Mouse (Mus musculus) liver, postnatal 0 days (tissue): ENCODE data around the gene Ift43.

Source experiments
- CTCF ChIP-seq: sonication (generic); IDR thresholded peaks from 2 replicates; pipeline ENCODE4 v1.5.1; 2016; ENCODE audit warnings: antibody characterized with exemption, low read depth
- EP300 ChIP-seq: IDR thresholded peaks from 2 replicates; pipeline ENCODE4 v1.6.1; 2016; ENCODE audit warnings: antibody characterized with exemption, low read depth, mild to moderate bottlenecking

- TF ChIP-seq CTCF: no peak
- TF ChIP-seq EP300: no peak
Observed at GRCm38 (mm10) chr12:86091601-86092132, 9.3 kb downstream of the Ift43 start.
